Mouse (Mus musculus) heart, embryonic 10.5 days (tissue): ENCODE results near the gene Spata22. TPM values are rescaled to one million over a fixed set of nuclear protein-coding genes. Genes with fewer than 3 reads are reported as not detected.
A peak's percentile ranks its signal among the peaks of the same experiment; 100 is the strongest.
"Not testable (repeated sequence)": the region's sequence is repeated elsewhere in the genome, so short reads cannot be mapped to it uniquely, and the experiment has no call there.

Source experiments
- DNase-seq: peaks from one replicate; pipeline ENCODE4 v3.0.0-alpha.2; 2017; ENCODE audit warnings: low spot score
- H3K27ac ChIP-seq: fragments of 300-500 bp; sonication (generic); 2 replicates; pipeline ENCODE4 v1.5.1; 2016; ENCODE audit warnings: mild to moderate bottlenecking
- H3K27me3 ChIP-seq: fragments of 300-500 bp; sonication (generic); 2 replicates; pipeline ENCODE4 v1.6.1; 2016; ENCODE audit warnings: mild to moderate bottlenecking; ENCODE audit not compliant: poor library complexity, insufficient read depth, severe bottlenecking
- H3K36me3 ChIP-seq: fragments of 300-500 bp; sonication (generic); 2 replicates; pipeline ENCODE4 v1.6.1; 2016; ENCODE audit warnings: mild to moderate bottlenecking, moderate library complexity
- H3K4me1 ChIP-seq: fragments of 300-500 bp; sonication (generic); 2 replicates; pipeline ENCODE4 v1.6.1; 2016; ENCODE audit warnings: mild to moderate bottlenecking
- H3K4me3 ChIP-seq: fragments of 300-500 bp; sonication (generic); 2 replicates; pipeline ENCODE4 v1.5.1; 2016; ENCODE audit warnings: mild to moderate bottlenecking, moderate library complexity
- H3K9me3 ChIP-seq: fragments of 300-500 bp; sonication (generic); 2 replicates; pipeline ENCODE4 v1.6.1; 2016; ENCODE audit warnings: mild to moderate bottlenecking, moderate library complexity
- WGBS: fragments of 180-500 bp; shearing (Covaris S2); methylation state at CpG from one replicate; pipeline ENCODE4 v1.1.7; 2016; 5-methylcytosine and 5-hydroxymethylcytosine counted together
- polyA plus RNA-seq: library from polyadenylated mRNA; unstranded; fragments of >200 nt; fragmentation: Nextera tagmentation; extraction: Ambion mirVana; gene quantifications from 2 replicates; pipeline ENCODE4 v1.2.1, GENCODE M21; 2016

The Spata22 gene
- not detected in 2 replicates for polyA plus RNA-seq

DNA sequence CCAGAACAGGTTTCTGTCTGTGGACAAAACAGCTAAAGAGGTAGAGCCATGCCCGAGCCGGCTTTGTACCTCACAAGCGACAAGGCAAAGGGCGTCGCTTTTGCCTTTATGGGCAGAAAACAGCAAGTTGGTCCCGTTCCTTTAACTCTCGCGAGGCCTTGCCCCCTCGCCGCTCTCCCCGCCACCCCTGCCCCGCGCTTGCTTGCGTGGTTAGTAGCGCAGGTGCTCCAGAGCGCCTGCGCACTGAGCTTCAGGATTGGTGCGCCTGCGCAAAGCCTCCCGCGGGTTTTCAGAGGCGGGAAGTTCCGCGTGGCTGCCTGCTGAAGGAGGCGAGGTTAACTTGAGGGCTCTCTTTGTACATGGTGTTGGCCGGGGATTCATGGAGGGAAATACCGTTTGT, at the start of gene Spata22, which contains the start of the genes Aspa and Gm49340:
Spata22 (plus strand) TSS at position 300 of the 400 bp plus-strand sequence.
Aspa (minus strand) TSS at position 155 of the 400 bp plus-strand sequence.
Gm49340 (plus strand) TSS at position 300 of the 400 bp plus-strand sequence.
- Histone ChIP-seq H3K27me3 (no peaks in the 10 kb centered on the region), H3K4me3 (no peak within 1 kb of the TSS), H3K9me3 (no peaks in the 10 kb centered on the region), H3K36me3 (no peaks in the 10 kb centered on the region), H3K27ac (no peak within 1 kb of the TSS), H3K4me1 (no peaks in the 10 kb centered on the region)
- 72% methylated on average over 27 of the region's 27 CpGs for WGBS
- no peak for DNase-seq

DNA sequence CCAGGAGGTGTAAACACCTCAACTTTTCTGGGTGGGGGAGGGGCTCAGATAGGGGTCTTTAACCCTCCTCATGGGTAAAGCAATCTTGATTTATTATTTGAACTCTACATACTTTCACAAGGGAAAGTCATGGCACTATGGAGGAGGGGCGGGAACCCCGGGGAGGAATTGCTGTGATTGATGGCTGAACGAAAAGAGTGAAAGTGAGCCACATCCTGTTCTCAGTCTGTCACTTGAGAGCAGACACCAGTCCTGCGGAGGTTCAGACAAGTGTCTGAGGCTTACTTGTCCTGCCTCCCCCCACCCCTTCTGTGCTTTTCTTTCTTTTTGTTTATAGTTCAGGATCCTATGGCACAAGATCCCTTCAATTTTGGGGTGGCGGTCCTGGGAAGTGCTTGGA, 48.8 kb upstream of the Spata22 start:
- no peak overlapping the region for H3K27ac ChIP-seq
- no peak overlapping the region; the same call in 1 of the 2 replicates for H3K4me3 ChIP-seq
- H3K36me3 ChIP-seq: no peaks in the 10 kb centered on the region
- no peaks in the 10 kb centered on the region; the same call in 1 of the 2 replicates for H3K27me3 ChIP-seq
- no peaks in the 10 kb centered on the region for H3K9me3 ChIP-seq
- WGBS: 40% methylated on average over 5 of the region's 5 CpGs
- DNase-seq: no peak
- peaks cover 26% of the 10 kb centered on the region for H3K4me1 ChIP-seq

DNA sequence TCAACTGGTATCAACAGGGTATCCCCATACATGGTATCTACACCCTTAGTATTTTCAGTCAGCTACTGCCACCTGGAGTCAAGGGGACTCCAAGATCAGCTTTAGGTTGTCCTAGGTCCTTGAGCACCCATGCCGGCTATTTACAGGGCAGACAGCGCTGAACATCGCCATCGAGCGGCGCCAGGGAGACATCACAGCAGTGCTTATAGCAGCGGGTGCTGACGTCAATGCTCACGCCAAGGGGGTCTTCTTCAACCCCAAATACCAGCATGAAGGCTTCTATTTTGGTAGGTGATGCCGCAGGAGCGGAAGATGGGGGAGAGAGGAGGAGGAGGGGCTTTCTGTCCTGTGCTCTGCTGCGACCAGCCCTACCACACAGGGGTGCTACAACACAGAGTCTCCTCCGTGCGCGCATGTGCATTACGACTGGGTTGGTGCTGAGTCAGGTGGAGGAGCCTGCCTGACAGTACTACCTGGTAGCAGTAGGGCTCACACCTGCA, 48.0 kb upstream of the Spata22 start:
- DNase-seq: peak; percentile 83
- peak overlapping the region; percentile 49 for H3K4me3 ChIP-seq
- H3K27me3 ChIP-seq: no peaks in the 10 kb centered on the region; the same call in 1 of the 2 replicates
- WGBS: 4% methylated on average over 16 of the region's 16 CpGs
- H3K36me3 ChIP-seq: no peaks in the 10 kb centered on the region
- H3K9me3 ChIP-seq: no peaks in the 10 kb centered on the region
- H3K27ac ChIP-seq: 0 out of 2 replicates have a peak overlapping the region, but pooled peaks have one; percentile 13
- peaks cover 26% of the 10 kb centered on the region for H3K4me1 ChIP-seq

DNA sequence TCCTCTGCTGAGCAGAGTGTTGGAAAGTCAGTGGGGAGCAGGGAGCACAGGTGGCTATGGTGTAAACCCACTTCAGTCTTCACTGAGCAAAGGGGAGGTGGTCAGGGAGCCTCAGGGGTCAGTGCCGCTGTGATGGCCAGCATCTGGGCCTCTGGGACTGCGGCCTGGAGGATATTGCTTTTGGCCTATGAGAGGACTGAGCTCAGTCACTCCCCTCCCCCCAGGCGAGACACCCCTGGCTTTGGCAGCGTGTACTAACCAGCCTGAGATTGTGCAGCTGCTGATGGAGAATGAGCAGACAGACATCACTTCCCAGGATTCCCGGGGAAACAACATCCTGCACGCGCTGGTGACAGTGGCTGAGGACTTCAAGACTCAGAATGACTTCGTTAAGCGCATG, 46.2 kb upstream of the Spata22 start:
- DNase-seq: no peak
- 45% methylated on average over 9 of the region's 9 CpGs for WGBS
- no peak overlapping the region for H3K27ac ChIP-seq

DNA sequence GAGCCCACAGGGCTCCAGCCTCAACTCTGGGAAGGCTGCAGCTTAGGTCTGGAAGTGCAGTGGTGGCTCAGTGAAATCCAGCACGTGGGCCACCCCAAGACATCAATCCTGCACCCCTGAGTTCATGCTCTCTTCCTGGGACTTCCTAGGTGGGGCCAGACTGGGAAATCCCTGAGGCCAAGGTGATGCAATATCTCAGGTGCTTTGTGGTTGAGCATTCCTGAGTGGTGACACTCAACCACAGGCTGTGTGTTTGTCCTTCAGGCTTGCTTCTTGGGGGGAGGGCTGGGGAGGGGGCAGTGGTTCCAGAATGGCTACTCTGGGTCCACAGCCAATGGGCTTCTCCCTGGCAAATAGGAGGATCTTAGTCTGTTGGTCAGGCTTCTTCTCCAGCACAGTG, 45.6 kb upstream of the Spata22 start:
- WGBS: 44% methylated on average over 1 of the region's 1 CpGs
- Histone ChIP-seq H3K36me3 (no peaks in the 10 kb centered on the region), H3K27ac (no peak overlapping the region), H3K4me1 (peaks cover 26% of the 10 kb centered on the region), H3K27me3 (no peaks in the 10 kb centered on the region; the same call in 1 of the 2 replicates), H3K4me3 (no peak overlapping the region), H3K9me3 (no peaks in the 10 kb centered on the region)
- no peak for DNase-seq

More for the DNA sequence above, 46.2 kb upstream of the Spata22 start:
- H3K27me3 ChIP-seq: no peaks in the 10 kb centered on the region; the same call in 1 of the 2 replicates
- H3K4me1 ChIP-seq: peaks cover 26% of the 10 kb centered on the region
- H3K36me3 ChIP-seq: no peaks in the 10 kb centered on the region
- no peak overlapping the region for H3K4me3 ChIP-seq
- H3K9me3 ChIP-seq: no peaks in the 10 kb centered on the region

DNA sequence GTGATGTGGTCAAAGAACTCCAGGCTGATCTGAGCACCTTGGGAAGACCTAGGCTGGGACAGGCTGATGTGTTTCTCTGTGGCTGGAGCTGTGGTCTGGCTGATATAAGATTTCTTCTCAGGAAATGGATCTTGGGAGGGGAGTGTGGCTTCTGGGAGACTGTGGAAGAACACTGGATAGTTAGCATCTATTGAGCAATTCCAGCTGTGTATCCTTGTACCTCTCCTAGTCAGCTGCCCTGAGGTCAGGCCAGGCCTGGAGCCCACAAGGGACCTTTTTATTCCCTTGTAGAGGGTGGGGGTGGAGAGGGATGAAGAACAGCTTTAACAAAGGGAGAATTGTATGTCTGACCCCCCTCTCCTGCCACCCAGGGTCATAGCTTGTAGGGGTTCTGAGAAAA, 45.2 kb upstream of the Spata22 start:
- Histone ChIP-seq H3K9me3 (no peaks in the 10 kb centered on the region), H3K36me3 (no peaks in the 10 kb centered on the region), H3K4me3 (no peak overlapping the region), H3K4me1 (peaks cover 26% of the 10 kb centered on the region), H3K27ac (no peak overlapping the region), H3K27me3 (no peaks in the 10 kb centered on the region)
- no peak for DNase-seq

DNA sequence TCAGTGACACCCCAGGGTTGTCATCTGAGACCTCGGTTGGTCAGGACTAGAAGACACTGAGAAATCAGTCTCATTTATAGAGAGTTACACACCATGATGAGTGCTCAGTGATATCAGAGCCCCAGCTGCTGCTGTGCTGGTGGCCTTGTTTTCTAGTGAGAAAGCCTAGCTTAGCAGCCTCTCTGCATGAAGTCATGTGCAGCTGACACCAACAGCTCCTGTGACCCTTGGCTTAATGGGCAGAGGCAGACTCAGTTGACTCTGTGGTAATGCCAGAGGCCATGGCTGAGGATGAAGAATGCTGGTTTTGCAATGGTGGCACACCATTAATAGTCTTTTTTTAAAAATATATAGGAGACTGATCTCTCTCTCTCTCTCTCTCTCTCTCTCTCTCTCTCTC, 39.9 kb upstream of the Spata22 start:
- no peaks in the 10 kb centered on the region for H3K27me3 ChIP-seq
- 62% methylated on average over 1 of the region's 1 CpGs for WGBS
- H3K36me3 ChIP-seq: no peaks in the 10 kb centered on the region
- DNase-seq: no peak
- no peaks in the 10 kb centered on the region for H3K4me1 ChIP-seq
- no peak overlapping the region for H3K27ac ChIP-seq
- no peak overlapping the region for H3K4me3 ChIP-seq
- H3K9me3 ChIP-seq: no peaks in the 10 kb centered on the region

DNA sequence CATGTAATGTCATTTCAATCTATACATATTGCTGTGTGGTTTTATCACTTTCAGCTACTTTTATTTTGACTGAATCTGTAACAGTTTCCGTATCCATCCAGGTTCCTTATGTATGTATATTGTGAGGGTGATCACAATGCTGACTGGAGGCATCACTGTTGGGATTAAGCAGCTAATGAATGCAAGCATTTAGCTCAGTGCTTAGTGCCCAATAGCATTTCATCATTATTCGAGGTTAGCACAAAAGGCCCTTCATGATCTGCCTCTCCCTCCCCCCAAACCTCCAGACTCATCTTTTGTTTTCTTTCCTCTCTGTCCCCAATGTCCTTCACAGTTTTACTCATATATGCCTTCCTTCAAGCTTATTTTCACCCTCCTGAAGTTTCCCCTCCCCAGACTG, 26.4 kb upstream of the Spata22 start:
- Histone ChIP-seq H3K4me3 (no peak overlapping the region), H3K27me3 (no peaks in the 10 kb centered on the region), H3K27ac (no peak overlapping the region), H3K9me3 (no peaks in the 10 kb centered on the region), H3K36me3 (no peaks in the 10 kb centered on the region), H3K4me1 (no peaks in the 10 kb centered on the region)
- WGBS: 60% methylated on average over 2 of the region's 2 CpGs
- no peak for DNase-seq

DNA sequence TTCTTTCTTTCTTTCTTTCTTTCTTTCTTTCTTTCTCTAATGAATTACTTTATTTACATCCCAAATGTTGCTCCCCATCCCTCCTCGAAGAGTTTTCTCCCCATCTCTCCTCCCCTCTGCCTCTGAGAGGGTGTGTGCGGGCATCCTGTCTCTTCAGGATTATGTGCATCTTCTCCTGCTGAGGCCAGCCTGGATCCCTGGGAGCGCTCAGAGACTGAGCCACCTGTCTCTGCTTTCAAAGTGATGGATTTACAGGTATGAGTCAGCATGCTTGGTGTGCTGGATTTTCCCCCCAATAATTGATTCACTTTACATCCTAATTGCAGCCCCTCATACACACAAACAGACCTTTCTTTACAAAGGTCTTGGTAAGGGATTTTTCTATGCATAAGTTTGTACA, 13.6 kb upstream of the Spata22 start:
- WGBS: 42% methylated on average over 3 of the region's 3 CpGs
- Histone ChIP-seq H3K36me3 (no peaks in the 10 kb centered on the region), H3K4me3 (no peak overlapping the region)

DNA sequence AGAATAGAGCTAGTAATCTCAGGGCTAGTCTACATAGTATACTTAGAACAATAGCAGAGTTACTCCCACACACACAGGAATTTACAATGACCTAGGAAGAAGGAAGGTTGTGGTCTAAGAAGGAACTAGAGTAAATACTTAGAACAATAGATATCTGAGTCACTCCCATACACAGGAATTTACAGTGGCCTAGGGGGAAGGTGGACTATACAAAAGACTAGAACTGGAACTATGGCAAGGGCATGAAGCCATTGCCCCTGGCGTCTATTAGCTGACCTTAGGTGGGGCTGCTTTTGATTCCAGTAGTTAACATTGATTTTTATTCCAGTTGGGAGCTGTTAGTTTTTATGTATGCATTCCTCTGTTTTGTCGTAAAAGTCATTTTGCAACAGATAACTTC, 11.0 kb upstream of the Spata22 start:
- 76% methylated on average over 2 of the region's 2 CpGs for WGBS
- H3K27ac ChIP-seq, H3K36me3 ChIP-seq, DNase-seq, H3K27me3 ChIP-seq, H3K4me1 ChIP-seq, H3K9me3 ChIP-seq, H3K4me3 ChIP-seq: not testable (repeated sequence)

More for the DNA sequence above, 13.6 kb upstream of the Spata22 start:
- no peaks in the 10 kb centered on the region for H3K9me3 ChIP-seq
- no peak overlapping the region for H3K27ac ChIP-seq
- H3K27me3 ChIP-seq: no peaks in the 10 kb centered on the region
- DNase-seq: no peak
- no peaks in the 10 kb centered on the region for H3K4me1 ChIP-seq

DNA sequence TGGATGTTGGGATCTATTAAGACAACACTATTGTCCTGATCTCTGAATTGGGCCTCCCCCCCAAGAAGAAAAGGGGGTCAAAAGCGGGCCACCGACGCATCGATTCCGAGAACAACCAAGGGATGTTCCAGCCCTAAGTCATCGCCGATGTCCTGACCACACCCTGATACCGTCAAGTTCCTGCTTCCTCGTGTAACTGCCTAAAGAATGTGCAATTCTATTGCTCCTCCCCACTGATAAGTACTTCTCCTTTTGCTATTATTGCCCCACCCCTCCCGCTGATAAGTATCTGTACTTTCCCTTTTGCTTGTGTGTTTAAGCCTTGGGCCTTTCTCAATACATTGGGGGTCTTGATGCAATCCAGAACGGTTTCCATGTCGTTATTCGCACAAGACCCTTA, 8.5 kb upstream of the Spata22 start:
- not testable (repeated sequence) for DNase-seq, H3K9me3 ChIP-seq, H3K4me1 ChIP-seq, H3K4me3 ChIP-seq, H3K36me3 ChIP-seq, H3K27me3 ChIP-seq, H3K27ac ChIP-seq
- WGBS: 89% methylated on average over 13 of the region's 13 CpGs

DNA sequence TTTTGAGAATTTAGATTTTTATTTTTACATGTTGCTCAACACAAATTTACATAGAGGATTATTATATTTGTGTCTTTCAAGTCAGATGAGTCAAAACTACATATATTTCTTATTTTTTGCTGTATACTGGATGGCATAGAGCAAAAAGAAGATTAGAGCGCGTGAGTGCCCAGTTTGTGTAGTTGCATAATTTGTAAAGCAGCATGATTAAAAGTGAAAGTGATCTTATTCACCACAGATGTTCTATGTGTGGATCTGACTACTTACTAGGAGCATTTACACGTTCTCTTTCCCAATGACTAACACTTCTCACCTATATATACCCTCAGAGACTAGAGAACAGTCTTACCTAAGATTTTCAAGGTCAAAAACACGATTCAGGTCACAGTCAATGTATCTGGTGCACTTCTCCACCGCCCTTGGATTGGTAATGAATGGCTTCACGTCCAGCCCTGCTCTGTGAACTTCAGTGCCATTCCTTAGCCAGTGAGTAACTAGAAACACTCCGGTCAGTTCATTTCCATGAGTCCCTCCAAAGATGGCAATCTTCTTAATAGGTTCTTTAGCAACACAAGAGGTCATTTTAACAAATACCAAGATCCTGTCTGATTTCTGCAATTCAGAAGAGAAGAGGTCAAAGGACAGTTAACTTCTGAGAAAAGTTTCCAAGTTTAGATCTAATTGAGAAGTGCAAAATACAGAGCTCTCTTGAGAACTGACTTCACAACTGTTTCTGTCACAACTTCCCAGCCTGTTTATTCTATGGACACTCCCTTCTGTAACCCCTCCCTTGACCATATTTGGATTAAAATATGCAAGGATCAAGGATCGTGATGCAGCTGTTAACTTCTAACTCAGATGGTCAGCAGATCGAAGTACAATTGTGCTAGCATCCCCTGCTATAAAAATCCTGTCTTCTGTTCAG, 5.4 kb upstream of the Spata22 start:
- Histone ChIP-seq H3K36me3 (no peaks in the 10 kb centered on the region), H3K4me1 (no peaks in the 10 kb centered on the region), H3K27ac (no peak overlapping the region), H3K27me3 (no peaks in the 10 kb centered on the region), H3K4me3 (no peak overlapping the region), H3K9me3 (no peaks in the 10 kb centered on the region)
- WGBS: 66% methylated on average over 9 of the region's 9 CpGs
- no peak for DNase-seq

DNA sequence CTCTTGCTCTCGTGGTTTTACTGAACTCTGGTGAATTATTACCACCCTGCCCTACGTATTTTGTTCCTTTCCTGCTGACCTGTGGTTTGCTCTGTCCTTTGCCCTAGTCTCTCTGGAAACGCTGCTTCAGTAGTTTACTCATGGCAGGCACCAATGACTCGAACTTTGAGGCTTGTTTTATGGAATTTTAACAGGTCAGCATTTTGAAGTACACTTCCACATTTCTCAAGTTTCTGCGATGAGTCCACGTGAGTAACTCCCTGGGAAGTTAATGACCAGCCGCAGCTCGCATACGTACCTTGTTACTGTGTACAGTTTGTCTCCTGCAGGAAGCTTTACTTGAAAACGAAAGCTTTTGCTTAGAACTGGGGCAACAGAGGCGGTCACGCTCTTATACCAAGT, 3.1 kb upstream of the Spata22 start:
- Histone ChIP-seq H3K4me1 (no peaks in the 10 kb centered on the region), H3K4me3 (no peak overlapping the region), H3K27me3 (no peaks in the 10 kb centered on the region), H3K9me3 (no peaks in the 10 kb centered on the region), H3K27ac (no peak overlapping the region), H3K36me3 (no peaks in the 10 kb centered on the region)
- DNase-seq: no peak
- WGBS: 65% methylated on average over 12 of the region's 12 CpGs
